ENCODE assay signal across 8 mouse cellular contexts in genomic region chr4:45820074-45820830, GRCm38 (mm10). TPM values are rescaled to one million over a fixed set of nuclear protein-coding genes. Genes with fewer than 3 reads are reported as not detected.
DNase-seq lines count a peak whose midpoint lies in the region; ATAC-seq lines count a peak whose summit lies in the region.

No protein-coding gene starts in this region.

- WGBS in embryonic facial prominence, embryonic 14.5 days, result 42% methylated on average over 8 of the region's 8 CpGs
- WGBS in heart, embryonic 13.5 days, result 17% methylated on average over 8 of the region's 8 CpGs
- whole genome bisulfite sequencing in lung, embryonic 16.5 days, result 27% methylated on average over 8 of the region's 8 CpGs

- H3K4me1 ChIP-seq in embryonic facial prominence, embryonic 14.5 days (ENCODE audit: control insufficient read depth, insufficient read depth, low read length), result 0 out of 2 replicates have a peak, but pooled peaks cover 5% of the 10 kb centered on the region
- H3K4me1 ChIP-seq in heart, embryonic 13.5 days, result peaks cover 80% of the 10 kb centered on the region
- H3K4me1 ChIP-seq in lung, embryonic 16.5 days (replicated peaks; ENCODE audit: control insufficient read depth, insufficient read depth, low read length), result peaks cover 19% of the 10 kb centered on the region

- H3K4me3 ChIP-seq in embryonic facial prominence, embryonic 14.5 days (ENCODE audit: low read depth, low read length), result no peak overlapping the region
- H3K4me3 ChIP-seq in heart, embryonic 13.5 days, result no peak overlapping the region
- no peak overlapping the region for H3K4me3 ChIP-seq in lung, embryonic 16.5 days (ENCODE audit: low read length)

- DNase-seq in B cell, adult 2 months, result peak; percentile 81 to 83
- DNase-seq in adrenal gland, adult (ENCODE audit: inconsistent age in 2 of 2, low spot score in 1 of 2), result peak; percentile 82 to 86
- peak; percentile 28 for DNase-seq in embryonic facial prominence, embryonic 14.5 days (ENCODE audit: low spot score)
- DNase-seq in kidney, postnatal 25 days, result peak; percentile 59 to 73
- DNase-seq in retina, postnatal 1 day, result peak; percentile 76
- DNase-seq in urinary bladder, postnatal 36 days (ENCODE audit: low spot score in 2 of 2), result peak; percentile 27 to 29

- H3K27ac ChIP-seq in embryonic facial prominence, embryonic 14.5 days (replicated peaks; ENCODE audit: low read depth, low read length), result 0 out of 2 replicates have a peak overlapping the region, but pooled peaks have one; percentile 4
- H3K27ac ChIP-seq in heart, embryonic 13.5 days (replicated peaks), result peak overlapping the region; percentile 97
- no peak overlapping the region for H3K27ac ChIP-seq in lung, embryonic 16.5 days (ENCODE audit: low read length)

- no peaks in the 10 kb centered on the region for H3K36me3 ChIP-seq in embryonic facial prominence, embryonic 14.5 days (ENCODE audit: control insufficient read depth, insufficient read depth, low read length)
- no peaks in the 10 kb centered on the region for H3K36me3 ChIP-seq in heart, embryonic 13.5 days
- H3K36me3 ChIP-seq in lung, embryonic 16.5 days (ENCODE audit: control insufficient read depth, insufficient read depth, low read length), result no peaks in the 10 kb centered on the region

- no peak for ATAC-seq in embryonic facial prominence, embryonic 14.5 days (ENCODE audit: low read depth)
- ATAC-seq in heart, embryonic 13.5 days (ENCODE audit: extremely low read depth, insufficient number of reproducible peaks, low FRiP score, low TSS enrichment), result 0 out of 2 replicates have a peak, but pooled peaks have one; percentile 5
- 0 out of 2 replicates have a peak, but pooled peaks have one; percentile 32 for ATAC-seq in lung, embryonic 16.5 days (ENCODE audit: low read depth)

- H3K9me3 ChIP-seq in embryonic facial prominence, embryonic 14.5 days (ENCODE audit: control insufficient read depth, low read length), result no peaks in the 10 kb centered on the region
- H3K9me3 ChIP-seq in heart, embryonic 13.5 days, result no peaks in the 10 kb centered on the region
- no peaks in the 10 kb centered on the region for H3K9me3 ChIP-seq in lung, embryonic 16.5 days (ENCODE audit: control insufficient read depth, low read length)

- H3K4me2 ChIP-seq in embryonic facial prominence, embryonic 14.5 days (ENCODE audit: low read depth, low read length), result peak overlapping the region; percentile 52
- peak overlapping the region; percentile 70 for H3K4me2 ChIP-seq in heart, embryonic 13.5 days
- H3K4me2 ChIP-seq in lung, embryonic 16.5 days (ENCODE audit: low read depth, low read length), result peak overlapping the region; percentile 71

- no peak overlapping the region for H3K9ac ChIP-seq in embryonic facial prominence, embryonic 14.5 days (ENCODE audit: low read depth, low read length)
- H3K9ac ChIP-seq in heart, embryonic 13.5 days, result peak overlapping the region; percentile 39; the same call in 1 of the 2 replicates
- H3K9ac ChIP-seq in lung, embryonic 16.5 days (ENCODE audit: low read length), result no peak overlapping the region

- peaks cover 28% of the 10 kb centered on the region for H3K27me3 ChIP-seq in embryonic facial prominence, embryonic 14.5 days (replicated peaks; ENCODE audit: control insufficient read depth, insufficient read depth, low read length)
- peaks cover 50% of the 10 kb centered on the region for H3K27me3 ChIP-seq in heart, embryonic 13.5 days (replicated peaks)
- peaks cover 19% of the 10 kb centered on the region for H3K27me3 ChIP-seq in lung, embryonic 16.5 days (ENCODE audit: control insufficient read depth, insufficient read depth, low read depth, low read length)

RNA-seq across cellular contexts. Expression of gene Igfbpl1, which starts 6.5 kb away (rescaled TPM):
- polyA plus RNA-seq in embryonic facial prominence, embryonic 14.5 days (2014; fragmentation: Nextera tagmentation; extraction: Ambion mirVana), result 0.71 and 0.92 TPM in 2 replicates
- polyA plus RNA-seq in heart, embryonic 13.5 days (2015; fragmentation: Nextera tagmentation; extraction: Ambion mirVana), result 3.2 and 4.6 TPM in 2 replicates
- 0.08 TPM in 1 of 2 replicates, not detected in the other for polyA plus RNA-seq in lung, embryonic 16.5 days (2015; fragmentation: Nextera tagmentation; extraction: Ambion mirVana)

RNA-seq across cellular contexts. Expression of gene Aldh1b1, which starts 21.4 kb away (rescaled TPM):
- polyA plus RNA-seq in embryonic facial prominence, embryonic 14.5 days (2014; fragmentation: Nextera tagmentation; extraction: Ambion mirVana), result 1.5 and 2.1 TPM in 2 replicates
- 121 and 130 TPM in 2 replicates for polyA plus RNA-seq in heart, embryonic 13.5 days (2015; fragmentation: Nextera tagmentation; extraction: Ambion mirVana)
- polyA plus RNA-seq in lung, embryonic 16.5 days (2015; fragmentation: Nextera tagmentation; extraction: Ambion mirVana), result 9.4 and 10.3 TPM in 2 replicates

RNA-seq across cellular contexts. Expression of gene Stra6l, which starts 28.2 kb away (rescaled TPM):
- 0.20 and 0.47 TPM in 2 replicates for polyA plus RNA-seq in embryonic facial prominence, embryonic 14.5 days (2014; fragmentation: Nextera tagmentation; extraction: Ambion mirVana)
- polyA plus RNA-seq in heart, embryonic 13.5 days (2015; fragmentation: Nextera tagmentation; extraction: Ambion mirVana), result 0.05 and 0.13 TPM in 2 replicates
- 0.03 and 0.21 TPM in 2 replicates for polyA plus RNA-seq in lung, embryonic 16.5 days (2015; fragmentation: Nextera tagmentation; extraction: Ambion mirVana)

Comparison
In these comparisons a context has a peak if more than half of its experiments do, and no peak if none do; other contexts are left out.
1. DNase-seq: peak in every context shown above with its lines; median percentile 84 in adrenal gland, adult; 82 in B cell, adult 2 months; 76 in retina, postnatal 1 day; 66 in kidney, postnatal 25 days; 28 in embryonic facial prominence, embryonic 14.5 days; 28 in urinary bladder, postnatal 36 days.
2. RNA of gene Aldh1b1, which starts 21.4 kb away (polyA plus RNA-seq): 121 to 130 TPM in heart, embryonic 13.5 days; 9.4 to 10.3 TPM in lung, embryonic 16.5 days and 1.5 to 2.1 TPM in embryonic facial prominence, embryonic 14.5 days; every median in the first group is over 10 times any median in the second.
3. Peak in every context shown above with its lines, with median percentiles within 50 percentile points of each other: H3K4me2 ChIP-seq.